Mouse (Mus musculus): ENCODE data around the gene Lamb2. TPM values are rescaled to one million over a fixed set of nuclear protein-coding genes. Genes with fewer than 3 reads are reported as not detected.

Lamb2 gene
- 19.1 and 38.4 TPM in 2 replicates for polyA plus RNA-seq (2012; ENCODE audit: insufficient read depth, insufficient read length, missing spikeins)

GRCm38 (mm10) chr9:108479721-108480351 lies at the start of gene Lamb2:
Gene Lamb2 (plus strand): TSS chr9:108479736.
- H3K27ac ChIP-seq (replicated peaks; ENCODE audit: low read depth, low read length), result peak within 1 kb of the TSS; percentile 94
- peak within 1 kb of the TSS; percentile 98 for H3K4me3 ChIP-seq (ENCODE audit: insufficient read depth, low read depth, low read length)

GRCm38 (mm10) chr9:108431431-108432067 lies 48.0 kb upstream of the Lamb2 start:
- Histone ChIP-seq H3K4me1 (ENCODE audit: control insufficient read depth, insufficient read depth, insufficient read length, low read length) (no peaks in the 10 kb centered on the region), H3K4me3 (ENCODE audit: insufficient read depth, low read depth, low read length) (no peak overlapping the region; the same call in 1 of the 2 replicates), H3K27ac (replicated peaks; ENCODE audit: low read depth, low read length) (no peak overlapping the region)

More at GRCm38 (mm10) chr9:108479721-108480351, at the start of gene Lamb2:
- peaks cover 14% of the 10 kb centered on the region for H3K4me1 ChIP-seq (ENCODE audit: control insufficient read depth, insufficient read depth, insufficient read length, low read length)

DNA sequence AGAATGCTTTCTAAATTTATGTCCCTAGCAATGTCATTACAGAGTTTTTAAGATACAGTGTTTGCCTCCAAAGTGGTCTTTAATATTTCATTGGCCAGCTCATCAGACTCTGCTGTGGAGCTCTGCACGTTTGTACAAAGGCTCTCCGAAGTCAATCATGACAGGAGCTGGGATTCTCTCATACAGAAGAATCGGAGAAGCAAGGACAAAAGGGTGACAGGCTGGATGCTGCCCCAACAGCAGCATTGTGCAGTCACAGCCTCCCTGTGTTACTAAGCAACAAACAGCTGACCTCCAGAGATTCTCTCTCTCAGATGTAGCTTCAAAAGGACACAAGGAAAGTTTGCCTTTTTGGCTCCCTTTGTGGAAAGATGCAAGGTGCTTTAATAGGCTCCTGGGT lies 43.4 kb upstream of the Lamb2 start, which contains the start of gene BC048562:
Gene BC048562 (plus strand): TSS at position 301 of the 400 bp plus-strand sequence.
- no peak within 1 kb of the TSS for H3K4me3 ChIP-seq (ENCODE audit: insufficient read depth, low read depth, low read length)
- peaks cover 2% of the 10 kb centered on the region; the same call in 1 of the 2 replicates for H3K4me1 ChIP-seq (ENCODE audit: control insufficient read depth, insufficient read depth, insufficient read length, low read length)
- H3K27ac ChIP-seq (replicated peaks; ENCODE audit: low read depth, low read length), result no peak within 1 kb of the TSS

DNA sequence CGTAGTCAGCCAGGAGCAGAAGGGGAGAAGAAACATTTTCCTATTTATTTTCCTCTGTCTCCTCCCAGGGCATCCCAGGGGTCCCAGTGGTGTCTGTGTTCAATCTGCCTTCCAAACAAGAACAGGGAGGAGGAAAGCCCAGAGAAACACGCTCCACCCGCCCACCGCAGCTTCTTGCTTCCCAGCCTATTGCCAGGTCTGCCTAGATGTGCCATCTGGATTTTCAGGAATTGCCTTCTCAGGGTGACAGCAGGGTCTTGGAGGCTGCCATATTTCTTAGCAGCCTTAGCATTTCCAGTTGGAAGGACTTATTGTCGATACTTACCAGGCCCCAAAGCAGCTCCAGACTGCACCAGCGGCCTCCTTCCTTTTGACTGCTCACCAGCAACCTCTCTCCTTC lies 40.4 kb upstream of the Lamb2 start:
- H3K4me3 ChIP-seq (ENCODE audit: insufficient read depth, low read depth, low read length), result no peak overlapping the region
- peaks cover 5% of the 10 kb centered on the region; the same call in 1 of the 2 replicates for H3K4me1 ChIP-seq (ENCODE audit: control insufficient read depth, insufficient read depth, insufficient read length, low read length)
- no peak overlapping the region for H3K27ac ChIP-seq (replicated peaks; ENCODE audit: low read depth, low read length)

GRCm38 (mm10) chr9:108440485-108440884 lies 39.1 kb upstream of the Lamb2 start:
- Histone ChIP-seq H3K27ac (replicated peaks; ENCODE audit: low read depth, low read length) (no peak overlapping the region), H3K4me3 (ENCODE audit: insufficient read depth, low read depth, low read length) (no peak overlapping the region), H3K4me1 (ENCODE audit: control insufficient read depth, insufficient read depth, insufficient read length, low read length) (peaks cover 5% of the 10 kb centered on the region; the same call in 1 of the 2 replicates)

- H3K4me3 ChIP-seq (ENCODE audit: insufficient read depth, low read depth, low read length), result no peak overlapping the region
- H3K27ac ChIP-seq (replicated peaks; ENCODE audit: low read depth, low read length), result no peak overlapping the region
Observed at GRCm38 (mm10) chr9:108441236-108441919, 38.2 kb upstream of the Lamb2 start.

DNA sequence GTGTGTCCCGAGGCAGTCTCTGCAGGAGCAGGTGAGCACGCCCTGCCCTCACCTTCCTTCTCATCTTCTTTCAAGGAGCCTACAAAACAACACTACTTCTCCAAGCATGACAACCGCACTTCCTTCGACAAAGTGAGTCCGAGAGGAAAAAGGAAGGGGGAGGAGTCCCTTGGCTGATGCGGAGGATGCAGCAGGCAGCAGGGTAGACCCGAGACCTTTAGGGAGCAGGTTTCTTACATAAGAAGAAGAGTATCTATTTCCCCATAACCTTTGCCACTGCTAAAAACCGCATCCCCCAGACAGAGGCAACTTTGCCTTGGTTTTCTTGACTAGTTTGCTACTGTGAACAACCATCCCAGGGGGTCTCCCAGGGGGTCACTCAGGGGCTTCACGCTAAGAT lies 34.4 kb upstream of the Lamb2 start:
- H3K4me3 ChIP-seq (ENCODE audit: insufficient read depth, low read depth, low read length), result no peak overlapping the region
- no peak overlapping the region for H3K27ac ChIP-seq (replicated peaks; ENCODE audit: low read depth, low read length)
- peaks cover 5% of the 10 kb centered on the region; the same call in 1 of the 2 replicates for H3K4me1 ChIP-seq (ENCODE audit: control insufficient read depth, insufficient read depth, insufficient read length, low read length)

More at GRCm38 (mm10) chr9:108441236-108441919, 38.2 kb upstream of the Lamb2 start:
- peaks cover 5% of the 10 kb centered on the region; the same call in 1 of the 2 replicates for H3K4me1 ChIP-seq (ENCODE audit: control insufficient read depth, insufficient read depth, insufficient read length, low read length)

GRCm38 (mm10) chr9:108449860-108450259 lies 29.7 kb upstream of the Lamb2 start:
- H3K4me3 ChIP-seq (ENCODE audit: insufficient read depth, low read depth, low read length), result no peak overlapping the region
- H3K4me1 ChIP-seq (ENCODE audit: control insufficient read depth, insufficient read depth, insufficient read length, low read length), result no peaks in the 10 kb centered on the region
- no peak overlapping the region for H3K27ac ChIP-seq (replicated peaks; ENCODE audit: low read depth, low read length)

GRCm38 (mm10) chr9:108450292-108451169 lies 29.0 kb upstream of the Lamb2 start:
- H3K27ac ChIP-seq (replicated peaks; ENCODE audit: low read depth, low read length), result no peak overlapping the region
- H3K4me3 ChIP-seq (ENCODE audit: insufficient read depth, low read depth, low read length), result no peak overlapping the region
- H3K4me1 ChIP-seq (ENCODE audit: control insufficient read depth, insufficient read depth, insufficient read length, low read length), result no peaks in the 10 kb centered on the region

- Histone ChIP-seq H3K4me3 (ENCODE audit: insufficient read depth, low read depth, low read length) (no peak overlapping the region), H3K27ac (replicated peaks; ENCODE audit: low read depth, low read length) (no peak overlapping the region), H3K4me1 (ENCODE audit: control insufficient read depth, insufficient read depth, insufficient read length, low read length) (no peaks in the 10 kb centered on the region)
Observed at GRCm38 (mm10) chr9:108451170-108451493, 28.4 kb upstream of the Lamb2 start.

DNA sequence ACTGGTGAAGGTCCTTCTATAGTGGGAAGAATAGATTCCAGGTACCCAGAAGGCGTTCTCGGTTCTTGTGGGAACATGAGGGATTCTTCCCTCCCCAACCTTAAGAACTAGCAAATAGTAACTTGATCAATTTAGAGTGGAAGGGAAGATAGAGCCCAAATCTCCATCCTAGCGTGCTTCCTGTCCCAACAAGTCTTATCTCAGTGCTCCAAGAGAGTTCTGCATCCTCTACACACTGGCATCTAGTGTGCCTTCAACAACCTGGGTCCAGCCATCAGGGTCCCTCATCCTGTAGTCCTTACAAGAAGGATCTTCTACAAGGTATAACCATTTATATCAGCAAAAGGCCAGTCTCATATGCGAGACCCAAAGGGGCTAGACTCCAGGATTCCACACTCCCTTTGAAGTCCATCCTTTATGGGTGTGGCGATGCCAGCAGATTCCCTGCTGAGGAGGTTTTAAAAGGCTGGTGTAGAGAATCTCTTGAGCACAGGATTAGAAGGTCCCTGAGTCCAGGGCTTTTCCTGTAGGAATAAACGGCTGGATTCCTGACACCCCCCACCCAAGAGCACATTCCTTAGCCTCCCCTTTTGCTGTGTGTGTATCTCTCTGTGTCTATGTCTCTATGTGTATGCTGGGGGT lies 27.9 kb upstream of the Lamb2 start:
- no peak overlapping the region for H3K27ac ChIP-seq (replicated peaks; ENCODE audit: low read depth, low read length)

DNA sequence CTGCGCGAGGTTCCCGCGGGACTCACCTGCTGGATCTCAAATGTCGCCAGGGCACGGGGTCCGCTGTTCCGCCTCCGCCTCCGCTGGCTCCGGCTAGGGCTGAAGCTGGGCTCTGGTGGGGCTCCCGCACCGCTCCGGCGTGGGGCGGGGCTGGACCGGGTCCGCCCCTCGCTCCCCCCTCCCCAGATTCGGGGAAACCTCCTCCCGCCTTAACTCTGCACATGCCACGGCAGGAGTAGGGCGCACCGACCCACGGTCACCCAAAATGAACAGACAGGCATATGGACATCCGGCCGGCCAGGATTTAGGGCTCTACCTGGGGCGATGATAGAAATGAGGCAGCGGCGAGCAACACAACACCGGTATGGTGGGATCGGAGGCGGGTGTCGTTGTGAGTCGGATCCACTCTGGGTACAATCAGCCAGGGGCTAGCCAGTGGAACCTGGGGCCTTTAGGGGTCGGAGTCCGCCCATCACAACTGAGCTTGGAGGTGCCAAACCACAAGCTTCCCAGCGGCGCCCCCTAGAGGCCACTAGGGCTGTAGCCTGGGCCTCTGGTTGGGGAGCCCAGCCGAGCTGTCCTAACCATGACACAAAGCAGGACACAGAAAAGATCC lies 27.1 kb upstream of the Lamb2 start:
- H3K27ac ChIP-seq (replicated peaks; ENCODE audit: low read depth, low read length), result no peak overlapping the region
- H3K4me1 ChIP-seq (ENCODE audit: control insufficient read depth, insufficient read depth, insufficient read length, low read length), result no peaks in the 10 kb centered on the region

More for the DNA sequence above, 27.9 kb upstream of the Lamb2 start:
- Histone ChIP-seq H3K4me1 (ENCODE audit: control insufficient read depth, insufficient read depth, insufficient read length, low read length) (no peaks in the 10 kb centered on the region), H3K4me3 (ENCODE audit: insufficient read depth, low read depth, low read length) (peak overlapping the region; percentile 66)

DNA sequence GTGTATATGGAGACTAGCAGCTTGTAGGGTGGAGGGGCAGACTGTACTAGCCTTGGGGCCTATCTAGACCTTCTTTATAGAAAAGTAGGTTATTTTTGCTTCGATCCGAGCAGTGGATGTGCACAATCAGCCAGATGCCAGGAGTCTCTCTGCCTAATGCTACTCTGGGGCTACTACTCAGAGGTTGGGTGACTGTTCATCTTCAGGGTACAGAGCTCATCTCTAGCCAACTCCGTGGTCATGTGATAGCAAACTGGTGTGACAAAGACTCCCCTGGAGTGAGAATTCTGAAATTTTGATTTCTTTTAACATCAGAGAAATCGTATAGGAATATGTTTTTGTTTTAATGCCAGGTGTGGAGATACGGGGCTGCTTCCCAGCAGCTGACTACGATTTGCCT lies 26.6 kb upstream of the Lamb2 start:
- H3K27ac ChIP-seq (replicated peaks; ENCODE audit: low read depth, low read length), result no peak overlapping the region
- H3K4me1 ChIP-seq (ENCODE audit: control insufficient read depth, insufficient read depth, insufficient read length, low read length), result no peaks in the 10 kb centered on the region
- H3K4me3 ChIP-seq (ENCODE audit: insufficient read depth, low read depth, low read length), result no peak overlapping the region

More for the DNA sequence above, 27.1 kb upstream of the Lamb2 start:
- peak overlapping the region; percentile 66 for H3K4me3 ChIP-seq (ENCODE audit: insufficient read depth, low read depth, low read length)

DNA sequence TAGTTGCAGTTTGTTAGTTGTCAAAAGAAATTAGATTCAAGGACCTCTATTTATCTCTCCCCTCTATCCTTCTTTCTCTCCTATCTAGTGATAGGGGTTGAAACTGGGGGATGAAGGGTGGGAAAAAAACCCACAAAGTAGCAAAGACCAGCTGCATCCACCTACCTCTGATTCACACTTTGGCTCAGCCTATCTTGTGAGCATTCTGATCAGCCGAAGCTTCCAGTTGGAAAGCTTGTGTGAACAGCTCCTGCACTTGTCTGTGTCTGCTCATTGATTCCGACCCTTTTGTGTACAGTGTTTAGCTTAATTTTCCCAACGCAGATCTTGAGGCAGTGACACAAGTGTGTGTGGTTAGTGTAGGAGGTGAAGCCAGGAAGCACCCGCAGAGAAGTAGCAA lies 26.1 kb upstream of the Lamb2 start:
- H3K4me3 ChIP-seq (ENCODE audit: insufficient read depth, low read depth, low read length), result no peak overlapping the region
- H3K4me1 ChIP-seq (ENCODE audit: control insufficient read depth, insufficient read depth, insufficient read length, low read length), result no peaks in the 10 kb centered on the region
- H3K27ac ChIP-seq (replicated peaks; ENCODE audit: low read depth, low read length), result no peak overlapping the region

Data from brown adipose tissue, adult 24 weeks (tissue).